Mouse (Mus musculus) left cerebral cortex, postnatal 25 days (tissue): Measurements from ENCODE around the gene Washc2. TPM values are rescaled to one million over a fixed set of nuclear protein-coding genes. Genes with fewer than 3 reads are reported as not detected.
"Not testable (repeated sequence)": the region's sequence is repeated elsewhere in the genome, so short reads cannot be mapped to it uniquely, and the experiment has no call there.

ENCODE experiments used
- DNase-seq, 2 experiments: peaks; one replicate each; pipeline ENCODE4 v3.0.0; 2022; ENCODE audit warnings: low spot score in 2 of 2, mixed read lengths in 1 of 2
- intact Hi-C: fragments of 180-260 bp; cut with DNase I; formaldehyde crosslinking; loops from one replicate; pipeline ENCODE4 v1.15.1; 2025
- total RNA-seq, 2 experiments: library from RNA; stranded (reverse); gene quantifications; 2 replicates each; pipeline ENCODE4 v1.2.3; 2021

Gene Washc2
- 10 to 100 TPM; 82.5 to 93.5 TPM for total RNA-seq

- intact Hi-C loops = no loop called here
- DNase-seq = peak; percentile 96 to 98
Observed at GRCm38 (mm10) chr6:116207729-116208534, at the start of gene Washc2. Gene Washc2 (plus strand): TSS chr6:116208038.

GRCm38 (mm10) chr6:116166383-116166782 lies 41.5 kb upstream of the Washc2 start:
- no peak for DNase-seq

GRCm38 (mm10) chr6:116173511-116174099 lies 34.2 kb upstream of the Washc2 start:
- DNase-seq = peak in 1 of 2 experiments; percentile 37
- intact Hi-C loops = not testable (repeated sequence)

More at GRCm38 (mm10) chr6:116166383-116166782, 41.5 kb upstream of the Washc2 start:
- intact Hi-C loops = no loop called here

- intact Hi-C loops = no loop called here
- DNase-seq = no peak
Observed at GRCm38 (mm10) chr6:116178376-116178775, 29.5 kb upstream of the Washc2 start.

- intact Hi-C loops = no loop called here
- no peak for DNase-seq
Observed at GRCm38 (mm10) chr6:116180731-116181130, 27.1 kb upstream of the Washc2 start.

- intact Hi-C loops = no loop called here
- no peak for DNase-seq
Observed at GRCm38 (mm10) chr6:116183509-116183908, 24.3 kb upstream of the Washc2 start.

GRCm38 (mm10) chr6:116186485-116186884 lies 21.4 kb upstream of the Washc2 start:
- no peak for DNase-seq
- intact Hi-C loops = no loop called here

GRCm38 (mm10) chr6:116189417-116189816 lies 18.4 kb upstream of the Washc2 start:
- intact Hi-C loops = no loop called here
- DNase-seq = no peak

- intact Hi-C loops = loop anchor here (5.0 kb wide), 1 partner anchor 56 kb away; no protein-coding TSS in a partner anchor
- peak in 1 of 2 experiments; percentile 29 for DNase-seq
Observed at GRCm38 (mm10) chr6:116192809-116193311, 15.0 kb upstream of the Washc2 start.

GRCm38 (mm10) chr6:116193394-116194393 lies 14.1 kb upstream of the Washc2 start, which contains the start of gene Tmcc1:
Gene Tmcc1 (minus strand): TSS chr6:116193486.
- intact Hi-C loops = loop anchor here (5.0 kb wide), 1 partner anchor 56 kb away; no protein-coding TSS in a partner anchor
- peak; percentile 99 for DNase-seq

GRCm38 (mm10) chr6:116195811-116196210 lies 12.0 kb upstream of the Washc2 start:
- DNase-seq = no peak
- intact Hi-C loops = no loop called here

- DNase-seq = no peak
- intact Hi-C loops = no loop called here
Observed at GRCm38 (mm10) chr6:116198173-116198572, 9.7 kb upstream of the Washc2 start.

- intact Hi-C loops = no loop called here
- DNase-seq = no peak
Observed at GRCm38 (mm10) chr6:116199682-116200081, 8.2 kb upstream of the Washc2 start.

GRCm38 (mm10) chr6:116227767-116228166 lies 19.9 kb downstream of the Washc2 start:
- intact Hi-C loops = loop anchor here (2.0 kb wide), 1 partner anchor 15 kb away; no protein-coding TSS in a partner anchor
- DNase-seq = no peak

- intact Hi-C loops = no loop called here
- DNase-seq = peak; percentile 75 to 83
Observed at GRCm38 (mm10) chr6:116228785-116229525, 21.1 kb downstream of the Washc2 start.

GRCm38 (mm10) chr6:116234821-116235220 lies 27.0 kb downstream of the Washc2 start:
- intact Hi-C loops, DNase-seq: not testable (repeated sequence)

GRCm38 (mm10) chr6:116235336-116235735 lies 27.5 kb downstream of the Washc2 start:
- intact Hi-C loops = no loop called here
- DNase-seq = no peak

GRCm38 (mm10) chr6:116238083-116238482 lies 30.2 kb downstream of the Washc2 start:
- DNase-seq = peak in 1 of 2 experiments; percentile 56
- intact Hi-C loops = no loop called here

GRCm38 (mm10) chr6:116240371-116240770 lies 32.5 kb downstream of the Washc2 start:
- intact Hi-C loops = no loop called here
- DNase-seq = no peak
